Mouse (Mus musculus): ENCODE data around the gene Bag1. TPM values are rescaled to one million over a fixed set of nuclear protein-coding genes. Genes with fewer than 3 reads are reported as not detected.
A peak's percentile ranks its signal among the peaks of the same experiment; 100 is the strongest.

Bag1 gene
- 142 and 152 TPM in 2 replicates for polyA plus RNA-seq (2015; fragmentation: Nextera tagmentation; extraction: Ambion mirVana)

DNA sequence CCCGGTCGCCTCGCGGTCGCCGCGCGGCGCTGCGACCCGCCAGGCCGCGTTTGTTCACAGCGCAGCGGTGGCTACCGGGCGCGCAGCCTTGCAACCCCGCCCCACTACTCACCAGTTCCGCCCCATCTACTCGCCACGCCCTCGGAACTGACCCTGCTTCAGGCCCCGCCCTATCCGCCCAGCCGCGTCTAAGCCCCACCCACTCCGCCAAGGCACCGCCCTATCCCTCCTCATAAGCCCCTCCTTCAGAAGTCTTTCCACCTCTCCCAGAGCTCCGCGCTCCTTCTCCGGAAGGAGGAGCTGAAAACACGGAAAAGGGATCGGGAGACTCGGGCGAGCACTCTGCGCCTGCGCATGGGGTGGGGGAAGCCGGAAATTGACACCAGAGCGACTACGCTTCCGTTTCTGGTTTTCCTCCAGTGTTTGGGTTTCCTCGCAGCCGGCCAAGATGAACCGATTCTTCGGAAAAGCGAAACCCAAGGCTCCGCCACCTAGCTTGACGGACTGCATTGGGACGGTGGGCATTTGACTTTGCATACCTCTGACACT is at the start of gene Bag1, which contains the start of gene Chmp5:
Gene Bag1, minus strand, starts transcription at position 135 of the 549 bp plus-strand sequence.
Gene Chmp5, plus strand, starts transcription at position 248 of the 549 bp plus-strand sequence.
- ATAC-seq = peak; percentile 98
- under 1% methylated on average over 49 of the region's 50 CpGs for WGBS
- peaks cover 3% of the 10 kb centered on the region; the same call in 1 of the 2 replicates for H3K36me3 ChIP-seq (ENCODE audit: control insufficient read depth, insufficient read depth, low read length)

GRCm38 (mm10) chr4:40996302-40996701 is 48.2 kb upstream of the Bag1 start:
- no peak for ATAC-seq
- no peak overlapping the region for H3K9ac ChIP-seq (ENCODE audit: low read depth, low read length)
- no peaks in the 10 kb centered on the region for H3K4me1 ChIP-seq (ENCODE audit: control insufficient read depth, insufficient read depth, low read length)
- WGBS = 95% methylated on average over 6 of the region's 6 CpGs
- no peak overlapping the region for H3K4me2 ChIP-seq (ENCODE audit: low read depth, low read length)
- no peak overlapping the region for H3K4me3 ChIP-seq (ENCODE audit: low read length)
- no peaks in the 10 kb centered on the region for H3K27me3 ChIP-seq (replicated peaks; ENCODE audit: control insufficient read depth, insufficient read depth, low read length)
- no peak overlapping the region for H3K27ac ChIP-seq (ENCODE audit: low read length)
- H3K9me3 ChIP-seq (ENCODE audit: control insufficient read depth, low read length) = no peaks in the 10 kb centered on the region
- H3K36me3 ChIP-seq (ENCODE audit: control insufficient read depth, insufficient read depth, low read length) = peaks cover 28% of the 10 kb centered on the region

More for the DNA sequence above, at the start of gene Bag1, which contains the start of gene Chmp5:
- H3K4me1 ChIP-seq (ENCODE audit: control insufficient read depth, insufficient read depth, low read length) = peaks cover 16% of the 10 kb centered on the region
- H3K4me3 ChIP-seq (ENCODE audit: low read length) = peak within 1 kb of the TSS; percentile 91
- H3K4me2 ChIP-seq (ENCODE audit: low read depth, low read length) = peak within 1 kb of the TSS; percentile 82
- no peaks in the 10 kb centered on the region for H3K27me3 ChIP-seq (replicated peaks; ENCODE audit: control insufficient read depth, insufficient read depth, low read length)
- no peaks in the 10 kb centered on the region for H3K9me3 ChIP-seq (ENCODE audit: control insufficient read depth, low read length)
- peak within 1 kb of the TSS; percentile 91 for H3K9ac ChIP-seq (ENCODE audit: low read depth, low read length)
- peak within 1 kb of the TSS; percentile 85 for H3K27ac ChIP-seq (ENCODE audit: low read length)

GRCm38 (mm10) chr4:40989633-40990032 is 41.5 kb upstream of the Bag1 start:
- Histone ChIP-seq H3K4me2 (ENCODE audit: low read depth, low read length) (no peak overlapping the region), H3K9ac (ENCODE audit: low read depth, low read length) (no peak overlapping the region), H3K4me3 (ENCODE audit: low read length) (no peak overlapping the region), H3K27me3 (replicated peaks; ENCODE audit: control insufficient read depth, insufficient read depth, low read length) (no peaks in the 10 kb centered on the region), H3K9me3 (ENCODE audit: control insufficient read depth, low read length) (no peaks in the 10 kb centered on the region), H3K27ac (ENCODE audit: low read length) (no peak overlapping the region), H3K4me1 (ENCODE audit: control insufficient read depth, insufficient read depth, low read length) (no peaks in the 10 kb centered on the region), H3K36me3 (ENCODE audit: control insufficient read depth, insufficient read depth, low read length) (peaks cover 30% of the 10 kb centered on the region)
- no peak for ATAC-seq
- 92% methylated on average over 6 of the region's 6 CpGs for WGBS

- Histone ChIP-seq H3K4me3 (ENCODE audit: low read length) (no peak overlapping the region), H3K9ac (ENCODE audit: low read depth, low read length) (no peak overlapping the region), H3K9me3 (ENCODE audit: control insufficient read depth, low read length) (no peaks in the 10 kb centered on the region), H3K4me1 (ENCODE audit: control insufficient read depth, insufficient read depth, low read length) (no peaks in the 10 kb centered on the region), H3K27ac (ENCODE audit: low read length) (no peak overlapping the region), H3K4me2 (ENCODE audit: low read depth, low read length) (no peak overlapping the region), H3K27me3 (replicated peaks; ENCODE audit: control insufficient read depth, insufficient read depth, low read length) (no peaks in the 10 kb centered on the region), H3K36me3 (ENCODE audit: control insufficient read depth, insufficient read depth, low read length) (peaks cover 6% of the 10 kb centered on the region; the same call in 1 of the 2 replicates)
- 91% methylated on average over 1 of the region's 1 CpGs for WGBS
- no peak for ATAC-seq
Measured at GRCm38 (mm10) chr4:40983686-40984085, 35.6 kb upstream of the Bag1 start.

- Histone ChIP-seq H3K9ac (ENCODE audit: low read depth, low read length) (no peak overlapping the region), H3K36me3 (ENCODE audit: control insufficient read depth, insufficient read depth, low read length) (peaks cover 6% of the 10 kb centered on the region; the same call in 1 of the 2 replicates), H3K4me1 (ENCODE audit: control insufficient read depth, insufficient read depth, low read length) (no peaks in the 10 kb centered on the region), H3K4me2 (ENCODE audit: low read depth, low read length) (no peak overlapping the region), H3K9me3 (ENCODE audit: control insufficient read depth, low read length) (no peaks in the 10 kb centered on the region), H3K27me3 (replicated peaks; ENCODE audit: control insufficient read depth, insufficient read depth, low read length) (no peaks in the 10 kb centered on the region), H3K27ac (ENCODE audit: low read length) (no peak overlapping the region), H3K4me3 (ENCODE audit: low read length) (no peak overlapping the region)
- ATAC-seq = no peak
- whole genome bisulfite sequencing = 72% methylated on average over 3 of the region's 3 CpGs
Measured at GRCm38 (mm10) chr4:40982486-40982885, 34.4 kb upstream of the Bag1 start.

GRCm38 (mm10) chr4:40979430-40979829 is 31.3 kb upstream of the Bag1 start:
- Histone ChIP-seq H3K36me3 (ENCODE audit: control insufficient read depth, insufficient read depth, low read length) (peaks cover 7% of the 10 kb centered on the region; the same call in 1 of the 2 replicates), H3K9ac (ENCODE audit: low read depth, low read length) (no peak overlapping the region)
- ATAC-seq = no peak

DNA sequence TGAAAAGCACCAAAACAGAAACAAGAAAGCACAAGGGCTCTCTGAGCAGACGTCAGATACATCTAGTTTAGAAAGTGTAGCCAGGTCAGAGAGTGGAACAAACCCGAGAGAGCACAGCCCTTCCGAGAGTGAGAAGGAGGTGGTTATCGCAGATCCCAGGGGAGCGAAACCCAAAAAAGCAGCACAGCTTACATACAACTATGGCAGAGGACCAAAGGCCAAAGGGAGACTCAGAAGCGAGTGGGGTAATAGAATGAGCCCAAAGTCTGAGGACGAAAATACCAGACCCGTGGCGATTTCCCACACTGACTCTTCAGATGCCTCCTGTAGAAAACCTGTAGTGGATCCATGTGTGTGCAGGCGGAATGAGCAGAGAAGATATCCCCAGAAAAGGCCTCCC is 28.6 kb upstream of the Bag1 start:
- Histone ChIP-seq H3K4me1 (ENCODE audit: control insufficient read depth, insufficient read depth, low read length) (peaks cover 8% of the 10 kb centered on the region; the same call in 1 of the 2 replicates), H3K27ac (ENCODE audit: low read length) (no peak overlapping the region), H3K36me3 (ENCODE audit: control insufficient read depth, insufficient read depth, low read length) (peaks cover 7% of the 10 kb centered on the region; the same call in 1 of the 2 replicates), H3K9ac (ENCODE audit: low read depth, low read length) (no peak overlapping the region), H3K27me3 (replicated peaks; ENCODE audit: control insufficient read depth, insufficient read depth, low read length) (no peaks in the 10 kb centered on the region), H3K9me3 (ENCODE audit: control insufficient read depth, low read length) (no peaks in the 10 kb centered on the region), H3K4me3 (ENCODE audit: low read length) (no peak overlapping the region), H3K4me2 (ENCODE audit: low read depth, low read length) (no peak overlapping the region)
- ATAC-seq = no peak
- 91% methylated on average over 10 of the region's 10 CpGs for WGBS

More at GRCm38 (mm10) chr4:40979430-40979829, 31.3 kb upstream of the Bag1 start:
- no peak overlapping the region for H3K27ac ChIP-seq (ENCODE audit: low read length)
- no peaks in the 10 kb centered on the region for H3K4me1 ChIP-seq (ENCODE audit: control insufficient read depth, insufficient read depth, low read length)
- 88% methylated on average over 1 of the region's 1 CpGs for WGBS
- no peak overlapping the region for H3K4me2 ChIP-seq (ENCODE audit: low read depth, low read length)
- no peaks in the 10 kb centered on the region for H3K9me3 ChIP-seq (ENCODE audit: control insufficient read depth, low read length)
- no peak overlapping the region for H3K4me3 ChIP-seq (ENCODE audit: low read length)
- H3K27me3 ChIP-seq (replicated peaks; ENCODE audit: control insufficient read depth, insufficient read depth, low read length) = no peaks in the 10 kb centered on the region

DNA sequence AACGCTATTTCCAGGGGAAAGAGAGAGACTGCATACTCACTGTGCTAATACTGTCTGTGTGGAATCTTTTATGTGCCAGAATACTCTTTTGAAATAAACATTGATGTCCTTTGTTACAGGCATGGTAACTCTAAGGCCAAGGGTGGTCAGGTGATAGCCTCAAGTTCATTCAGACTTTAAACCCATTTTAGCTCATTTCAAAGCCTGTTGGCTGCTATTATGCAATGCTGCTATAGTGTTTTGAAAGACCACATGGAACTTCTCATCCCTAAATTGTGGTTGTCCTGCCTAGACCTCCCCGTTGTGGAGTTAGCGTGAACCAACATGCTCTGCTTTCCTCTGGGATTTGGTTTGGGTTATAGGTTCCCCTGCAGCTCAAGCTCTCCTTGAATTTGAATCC is 27.6 kb upstream of the Bag1 start:
- no peaks in the 10 kb centered on the region for H3K27me3 ChIP-seq (replicated peaks; ENCODE audit: control insufficient read depth, insufficient read depth, low read length)
- no peak overlapping the region for H3K4me3 ChIP-seq (ENCODE audit: low read length)
- H3K4me2 ChIP-seq (ENCODE audit: low read depth, low read length) = no peak overlapping the region
- H3K27ac ChIP-seq (ENCODE audit: low read length) = no peak overlapping the region
- ATAC-seq = no peak
- H3K36me3 ChIP-seq (ENCODE audit: control insufficient read depth, insufficient read depth, low read length) = peaks cover 7% of the 10 kb centered on the region; the same call in 1 of the 2 replicates
- H3K9ac ChIP-seq (ENCODE audit: low read depth, low read length) = no peak overlapping the region
- H3K4me1 ChIP-seq (ENCODE audit: control insufficient read depth, insufficient read depth, low read length) = peaks cover 8% of the 10 kb centered on the region; the same call in 1 of the 2 replicates
- 90% methylated on average over 3 of the region's 3 CpGs for WGBS
- no peaks in the 10 kb centered on the region for H3K9me3 ChIP-seq (ENCODE audit: control insufficient read depth, low read length)

DNA sequence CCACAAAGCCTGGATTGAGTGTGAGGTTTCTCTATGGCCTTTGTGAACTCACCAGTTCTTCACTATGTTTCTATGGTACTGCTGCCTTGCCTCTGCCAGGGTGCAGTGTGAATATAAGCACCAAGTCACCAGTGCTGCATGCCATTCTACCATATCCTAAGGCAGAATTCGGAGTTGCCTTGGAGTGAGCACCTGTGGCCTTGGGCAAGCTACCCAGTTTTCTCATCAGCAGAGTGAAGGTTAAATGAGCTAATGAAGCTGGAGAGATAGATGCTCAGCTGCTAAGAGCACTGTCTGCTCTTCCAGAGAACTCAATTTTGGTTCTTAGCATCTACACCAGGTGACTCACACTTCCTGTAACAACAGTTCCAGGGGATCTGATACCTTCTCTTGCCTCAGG is 25.9 kb upstream of the Bag1 start:
- no peaks in the 10 kb centered on the region for H3K9me3 ChIP-seq (ENCODE audit: control insufficient read depth, low read length)
- 93% methylated on average over 1 of the region's 1 CpGs for WGBS
- H3K27me3 ChIP-seq (replicated peaks; ENCODE audit: control insufficient read depth, insufficient read depth, low read length) = no peaks in the 10 kb centered on the region
- peaks cover 11% of the 10 kb centered on the region; the same call in 1 of the 2 replicates for H3K4me1 ChIP-seq (ENCODE audit: control insufficient read depth, insufficient read depth, low read length)
- H3K9ac ChIP-seq (ENCODE audit: low read depth, low read length) = no peak overlapping the region
- H3K36me3 ChIP-seq (ENCODE audit: control insufficient read depth, insufficient read depth, low read length) = peaks cover 7% of the 10 kb centered on the region; the same call in 1 of the 2 replicates
- no peak overlapping the region for H3K4me2 ChIP-seq (ENCODE audit: low read depth, low read length)
- no peak for ATAC-seq
- H3K4me3 ChIP-seq (ENCODE audit: low read length) = no peak overlapping the region
- H3K27ac ChIP-seq (ENCODE audit: low read length) = no peak overlapping the region
